Mouse (Mus musculus): ENCODE data around the gene Insyn1.

DNA sequence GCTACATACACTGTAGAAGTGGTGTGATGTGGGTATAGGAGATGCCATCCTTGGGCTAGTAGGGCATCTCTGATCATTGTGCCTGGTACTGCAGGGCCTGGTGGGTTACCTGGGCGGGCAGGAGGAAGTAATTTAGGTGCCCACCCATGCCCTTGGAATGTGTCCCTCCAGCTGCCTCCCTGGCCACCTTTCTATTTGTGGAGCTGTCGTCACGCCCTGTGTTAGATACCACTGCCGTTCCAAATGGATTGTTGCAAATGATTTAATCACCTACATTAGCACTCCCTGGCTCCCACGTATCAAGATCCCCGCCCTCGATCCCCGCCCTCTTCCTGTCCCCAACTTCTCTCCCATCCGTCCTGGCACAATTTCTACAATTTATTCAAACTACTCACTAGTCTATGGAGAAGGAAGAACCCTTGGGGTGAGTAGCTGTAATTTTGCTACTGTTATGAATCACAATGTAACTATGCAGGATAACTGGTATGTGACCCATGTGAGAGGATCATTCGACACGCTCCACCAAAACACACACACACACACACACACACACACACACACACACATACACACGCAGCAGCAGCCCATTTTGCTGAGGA is 40.3 kb upstream of the Insyn1 start:
- TF ChIP-seq EP300 (IDR thresholded peaks at IDR 0.05; ENCODE audit: insufficient read depth, low read depth, low read length) (no peak), POLR2A (IDR thresholded peaks at IDR 0.05; ENCODE audit: insufficient read depth, low read depth, low read length) (no peak)
